Mouse (Mus musculus) liver, embryonic 11.5 days (tissue): Measurements from ENCODE around the gene Abcb9. TPM values are rescaled to one million over a fixed set of nuclear protein-coding genes. Genes with fewer than 3 reads are reported as not detected.

Experiments
- ATAC-seq: fragments of 200-750 bp; cut with Nextera tagmentation; replicated peaks from 2 replicates; pipeline ENCODE4 v1.8.0; 2017; ENCODE audit warnings: moderate number of reproducible peaks, mild to moderate bottlenecking, moderate TSS enrichment, moderate library complexity; ENCODE audit not compliant: low FRiP score
- DNase-seq: peaks from one replicate; pipeline ENCODE4 v3.0.0-alpha.2; 2017; ENCODE audit warnings: low spot score
- H3K27ac ChIP-seq: fragments of 300-500 bp; sonication (generic); 2 replicates; pipeline ENCODE4 v1.5.1; 2014; ENCODE audit warnings: mild to moderate bottlenecking, low read depth, low read length, control low read depth
- H3K27me3 ChIP-seq: fragments of 300-500 bp; sonication (generic); replicated peaks from 2 replicates; pipeline ENCODE4 v1.6.1; 2014; ENCODE audit warnings: low read length, mixed read lengths; ENCODE audit not compliant: control insufficient read depth, insufficient read depth
- H3K36me3 ChIP-seq: fragments of 300-500 bp; sonication (generic); 2 replicates; pipeline ENCODE4 v1.6.1; 2014; ENCODE audit warnings: mild to moderate bottlenecking, low read length, moderate library complexity, mixed read lengths; ENCODE audit not compliant: control insufficient read depth, insufficient read depth
- H3K4me1 ChIP-seq: fragments of 300-500 bp; sonication (generic); replicated peaks from 2 replicates; pipeline ENCODE4 v1.6.1; 2014; ENCODE audit warnings: low read length, mixed read lengths; ENCODE audit not compliant: control insufficient read depth, insufficient read depth
- H3K4me2 ChIP-seq: fragments of 300-500 bp; sonication (generic); 2 replicates; pipeline ENCODE4 v1.6.1; 2014; ENCODE audit warnings: mild to moderate bottlenecking, control low read depth, moderate library complexity
- H3K4me3 ChIP-seq: fragments of 300-500 bp; sonication (generic); 2 replicates; pipeline ENCODE4 v1.5.1; 2014; ENCODE audit warnings: low read depth, low read length, control low read depth
- H3K9ac ChIP-seq: fragments of 300-500 bp; sonication (generic); 2 replicates; pipeline ENCODE4 v1.6.1; 2014; ENCODE audit warnings: low read depth, low read length, control low read depth
- H3K9me3 ChIP-seq: fragments of 300-500 bp; sonication (generic); 2 replicates; pipeline ENCODE4 v1.6.1; 2016; ENCODE audit warnings: low read length, inconsistent platforms, mixed read lengths; ENCODE audit not compliant: control insufficient read depth
- WGBS: fragments of 180-500 bp; shearing (Covaris S2); extraction: QIAGEN DNeasy Blood & Tissue Kit; methylation state at CpG from one replicate; pipeline ENCODE4 v1.1.7; 2014; 5-methylcytosine and 5-hydroxymethylcytosine counted together
- polyA plus RNA-seq: library from polyadenylated mRNA; unstranded; fragments of >200 nt; fragmentation: Nextera tagmentation; extraction: Ambion mirVana; gene quantifications from 2 replicates; pipeline ENCODE4 v1.2.1, GENCODE M21; 2014

The Abcb9 gene
- polyA plus RNA-seq, 1 experiment from 2014 or later: 4.1 TPM

- H3K36me3 ChIP-seq: no peaks in the 10 kb centered on the region
- no peak overlapping the region for H3K4me3 ChIP-seq
- no peaks in the 10 kb centered on the region for H3K9me3 ChIP-seq
- DNase-seq (no peak), ATAC-seq (no peak)
- H3K4me2 ChIP-seq: no peak overlapping the region
- H3K27ac ChIP-seq: no peak overlapping the region
- H3K27me3 ChIP-seq: no peaks in the 10 kb centered on the region
- H3K4me1 ChIP-seq: peaks cover 54% of the 10 kb centered on the region
- WGBS: 65% methylated on average over 13 of the region's 13 CpGs
- no peak overlapping the region for H3K9ac ChIP-seq
These were observed 18.4 kb downstream of the Abcb9 start for GRCm38 (mm10) chr5:124077241-124077640.

DNA sequence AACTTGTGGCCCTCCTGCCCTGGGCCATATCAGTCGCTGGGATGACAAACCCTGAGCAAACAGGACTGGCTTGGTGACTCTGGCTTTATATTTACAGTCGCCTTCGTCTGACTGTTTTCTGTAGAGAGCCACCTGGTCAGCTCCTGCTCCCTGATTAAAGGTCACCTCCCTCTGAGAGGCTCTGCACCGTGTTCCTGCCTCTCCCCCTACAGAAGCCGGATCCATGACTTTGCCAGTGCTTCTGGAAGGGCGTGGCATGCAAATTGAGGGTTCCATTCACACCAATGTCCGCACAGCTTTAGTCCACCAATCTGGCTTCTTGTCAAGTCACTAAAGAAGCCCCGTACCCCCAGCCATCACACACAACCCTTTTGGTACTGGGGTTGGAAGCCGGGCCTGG lies 19.0 kb downstream of the Abcb9 start:
- Histone ChIP-seq H3K4me2 (no peak overlapping the region), H3K4me3 (no peak overlapping the region), H3K27me3 (no peaks in the 10 kb centered on the region), H3K4me1 (peaks cover 54% of the 10 kb centered on the region), H3K27ac (no peak overlapping the region), H3K9ac (no peak overlapping the region), H3K36me3 (no peaks in the 10 kb centered on the region), H3K9me3 (no peaks in the 10 kb centered on the region)
- ATAC-seq (peak; percentile 33; the same call in 1 of the 2 replicates), DNase-seq (no peak)
- WGBS: 58% methylated on average over 9 of the region's 9 CpGs

DNA sequence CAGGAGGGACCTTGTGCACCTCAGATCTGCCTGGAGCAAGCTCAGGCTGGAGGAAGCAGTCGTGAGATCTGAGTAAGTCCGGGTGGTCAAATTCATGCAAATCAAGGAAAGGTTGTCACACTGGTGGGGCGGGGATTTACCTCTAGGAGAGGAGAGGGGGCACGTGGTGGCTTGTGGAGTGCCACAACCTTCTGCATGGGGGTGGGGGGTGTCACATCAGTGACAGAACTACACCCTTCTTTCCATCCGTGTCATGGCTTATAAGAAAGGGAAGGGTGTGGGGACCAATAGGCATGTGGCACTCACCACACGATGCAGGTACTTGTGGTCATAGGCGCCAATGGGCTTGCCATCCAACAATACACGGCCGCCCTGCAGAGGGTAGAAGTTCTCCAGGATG lies 19.9 kb downstream of the Abcb9 start:
- no peaks in the 10 kb centered on the region for H3K27me3 ChIP-seq
- H3K9ac ChIP-seq: no peak overlapping the region
- H3K9me3 ChIP-seq: no peaks in the 10 kb centered on the region
- H3K4me3 ChIP-seq: no peak overlapping the region
- H3K4me1 ChIP-seq: peaks cover 54% of the 10 kb centered on the region
- peak overlapping the region; percentile 55 for H3K27ac ChIP-seq
- H3K36me3 ChIP-seq: no peaks in the 10 kb centered on the region
- H3K4me2 ChIP-seq: no peak overlapping the region; the same call in 1 of the 2 replicates
- 66% methylated on average over 9 of the region's 9 CpGs for WGBS
- DNase-seq (no peak), ATAC-seq (no peak)

DNA sequence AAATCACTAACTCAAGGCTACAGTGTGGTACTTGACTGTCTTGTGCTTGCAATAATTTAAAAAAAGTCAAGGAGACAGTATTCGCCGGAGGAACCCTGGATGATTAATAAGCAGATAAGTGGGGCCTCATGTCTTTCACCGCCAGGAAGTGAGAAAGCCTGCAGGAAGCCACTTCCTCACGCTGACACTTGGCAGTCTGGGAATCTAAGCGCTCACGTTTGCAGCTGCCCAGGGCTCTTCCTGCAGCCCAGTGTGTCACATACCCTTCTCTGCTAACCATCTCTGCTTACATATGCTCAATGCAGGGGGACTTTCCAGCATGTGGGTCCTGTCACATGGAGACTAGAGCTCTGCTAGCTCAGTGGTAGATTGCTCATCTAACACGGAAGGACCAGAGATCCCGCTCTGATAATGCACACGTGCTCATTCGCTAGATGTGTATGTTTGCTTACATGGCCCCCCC lies 20.7 kb downstream of the Abcb9 start:
- Histone ChIP-seq H3K4me1 (peaks cover 47% of the 10 kb centered on the region), H3K27ac (peak overlapping the region; percentile 55; the same call in 1 of the 2 replicates), H3K9ac (no peak overlapping the region), H3K4me2 (no peak overlapping the region), H3K27me3 (no peaks in the 10 kb centered on the region), H3K4me3 (no peak overlapping the region), H3K36me3 (no peaks in the 10 kb centered on the region), H3K9me3 (no peaks in the 10 kb centered on the region)
- WGBS: 26% methylated on average over 10 of the region's 10 CpGs
- ATAC-seq (no peak), DNase-seq (no peak)

- Histone ChIP-seq H3K27me3 (no peaks in the 10 kb centered on the region), H3K4me1 (peaks cover 41% of the 10 kb centered on the region), H3K4me2 (no peak overlapping the region), H3K36me3 (no peaks in the 10 kb centered on the region), H3K4me3 (no peak overlapping the region), H3K9me3 (no peaks in the 10 kb centered on the region), H3K27ac (no peak overlapping the region), H3K9ac (no peak overlapping the region)
- DNase-seq (no peak), ATAC-seq (no peak)
- 58% methylated on average over 9 of the region's 9 CpGs for WGBS
These were observed 21.9 kb downstream of the Abcb9 start for GRCm38 (mm10) chr5:124073682-124074081.

- 79% methylated on average over 3 of the region's 3 CpGs for WGBS
- Histone ChIP-seq H3K36me3 (no peaks in the 10 kb centered on the region), H3K4me3 (no peak overlapping the region), H3K4me1 (peaks cover 12% of the 10 kb centered on the region; the same call in 1 of the 2 replicates), H3K9me3 (no peaks in the 10 kb centered on the region), H3K27ac (no peak overlapping the region), H3K9ac (no peak overlapping the region), H3K4me2 (no peak overlapping the region), H3K27me3 (no peaks in the 10 kb centered on the region)
- no peak for ATAC-seq
- no peak for DNase-seq
These were observed 25.9 kb downstream of the Abcb9 start for GRCm38 (mm10) chr5:124069657-124070056.

GRCm38 (mm10) chr5:124062037-124062824 lies 33.4 kb downstream of the Abcb9 start:
- H3K27ac ChIP-seq: no peak overlapping the region
- DNase-seq: no peak
- no peaks in the 10 kb centered on the region for H3K9me3 ChIP-seq
- H3K4me2 ChIP-seq: no peak overlapping the region
- no peaks in the 10 kb centered on the region for H3K36me3 ChIP-seq
- H3K27me3 ChIP-seq: no peaks in the 10 kb centered on the region
- ATAC-seq: no peak; the same call in 1 of the 2 replicates
- no peak overlapping the region for H3K9ac ChIP-seq
- 79% methylated on average over 12 of the region's 12 CpGs for WGBS
- H3K4me1 ChIP-seq: peaks cover 3% of the 10 kb centered on the region; the same call in 1 of the 2 replicates
- H3K4me3 ChIP-seq: no peak overlapping the region

DNA sequence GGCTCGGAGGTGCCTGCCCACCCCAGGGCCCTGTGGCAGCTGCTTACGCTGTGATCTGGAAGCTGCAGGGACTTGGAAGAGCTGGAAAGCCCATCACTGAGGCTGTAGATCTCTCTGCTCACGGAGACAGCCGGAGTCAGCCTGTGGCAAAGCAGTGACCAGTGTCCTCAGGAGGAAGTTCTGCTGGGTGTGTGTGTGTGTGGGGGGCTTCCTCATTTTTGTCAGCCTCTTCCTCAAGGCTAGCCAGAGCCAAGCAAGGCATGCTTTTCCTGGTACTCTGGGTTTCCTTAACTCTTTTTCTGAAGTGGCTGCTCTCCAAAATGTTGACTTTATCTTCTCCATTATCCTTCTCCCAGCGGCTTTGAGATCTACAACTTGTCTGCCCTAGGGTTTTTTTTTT lies 35.9 kb downstream of the Abcb9 start:
- Histone ChIP-seq H3K9ac (no peak overlapping the region), H3K27ac (peak overlapping the region; percentile 34; the same call in 1 of the 2 replicates), H3K36me3 (no peaks in the 10 kb centered on the region), H3K27me3 (no peaks in the 10 kb centered on the region), H3K4me2 (0 out of 2 replicates have a peak overlapping the region, but pooled peaks have one; percentile 10), H3K4me1 (peaks cover 3% of the 10 kb centered on the region; the same call in 1 of the 2 replicates), H3K9me3 (no peaks in the 10 kb centered on the region), H3K4me3 (no peak overlapping the region)
- ATAC-seq (no peak), DNase-seq (no peak)
- WGBS: 50% methylated on average over 5 of the region's 5 CpGs

GRCm38 (mm10) chr5:124058749-124059148 lies 36.8 kb downstream of the Abcb9 start:
- Histone ChIP-seq H3K4me1 (peaks cover 3% of the 10 kb centered on the region; the same call in 1 of the 2 replicates), H3K9me3 (no peaks in the 10 kb centered on the region), H3K36me3 (no peaks in the 10 kb centered on the region), H3K9ac (no peak overlapping the region), H3K4me3 (no peak overlapping the region), H3K27me3 (no peaks in the 10 kb centered on the region), H3K27ac (no peak overlapping the region), H3K4me2 (no peak overlapping the region)
- ATAC-seq (no peak), DNase-seq (no peak)
- whole genome bisulfite sequencing: 89% methylated on average over 7 of the region's 7 CpGs
